Mouse (Mus musculus) forebrain, embryonic 16.5 days (tissue): ENCODE data around the gene Wwox. TPM values are rescaled to one million over a fixed set of nuclear protein-coding genes. Genes with fewer than 3 reads are reported as not detected.

ENCODE experiments used
- ATAC-seq: fragments of 200-750 bp; cut with Nextera tagmentation; 2 replicates; pipeline ENCODE4 v1.8.0; 2017; ENCODE audit warnings: mild to moderate bottlenecking, moderate library complexity
- H3K27ac ChIP-seq: fragments of 300-500 bp; sonication (generic); 2 replicates; pipeline ENCODE4 v1.5.1; 2014; ENCODE audit warnings: low read length, control low read depth
- H3K27me3 ChIP-seq: fragments of 300-500 bp; sonication (generic); replicated peaks from 2 replicates; pipeline ENCODE4 v1.6.1; 2014; ENCODE audit warnings: low read length; ENCODE audit not compliant: control insufficient read depth, insufficient read depth
- H3K36me3 ChIP-seq: fragments of 300-500 bp; sonication (generic); 2 replicates; pipeline ENCODE4 v1.6.1; 2014; ENCODE audit not compliant: control insufficient read depth, insufficient read depth
- H3K4me1 ChIP-seq: fragments of 300-500 bp; sonication (generic); replicated peaks from 2 replicates; pipeline ENCODE4 v1.6.1; 2014; ENCODE audit warnings: low read length; ENCODE audit not compliant: control insufficient read depth, insufficient read depth
- H3K4me2 ChIP-seq: fragments of 300-500 bp; sonication (generic); 2 replicates; pipeline ENCODE4 v1.6.1; 2014; ENCODE audit warnings: mild to moderate bottlenecking, low read length, control low read depth
- H3K4me3 ChIP-seq: fragments of 300-500 bp; sonication (generic); replicated peaks from 2 replicates; pipeline ENCODE4 v1.5.1; 2014; ENCODE audit warnings: mild to moderate bottlenecking, low read length, control low read depth
- H3K9ac ChIP-seq: fragments of 300-500 bp; sonication (generic); replicated peaks from 2 replicates; pipeline ENCODE4 v1.6.1; 2014; ENCODE audit warnings: low read depth, low read length, control low read depth
- H3K9me3 ChIP-seq: fragments of 300-500 bp; sonication (generic); 2 replicates; pipeline ENCODE4 v1.6.1; 2016; ENCODE audit warnings: low read length; ENCODE audit not compliant: control insufficient read depth
- WGBS: fragments of 180-500 bp; shearing (Covaris S2); extraction: QIAGEN DNeasy Blood & Tissue Kit; methylation state at CpG from one replicate; pipeline ENCODE4 v1.1.7; 2014; 5-methylcytosine and 5-hydroxymethylcytosine counted together
- polyA plus RNA-seq: library from polyadenylated mRNA; unstranded; fragments of >200 nt; fragmentation: Nextera tagmentation; extraction: Ambion mirVana; gene quantifications from 2 replicates; pipeline ENCODE4 v1.2.1, GENCODE M21; 2015

The Wwox gene
- polyA plus RNA-seq, 1 experiment from 2014 or later, result 11.4 TPM

GRCm38 (mm10) chr8:114479749-114480148, 40.3 kb downstream of the Wwox start:
- Histone ChIP-seq H3K9me3 (no peaks in the 10 kb centered on the region), H3K36me3 (no peaks in the 10 kb centered on the region), H3K27me3 (no peaks in the 10 kb centered on the region), H3K9ac (no peak overlapping the region), H3K4me3 (no peak overlapping the region), H3K27ac (no peak overlapping the region), H3K4me2 (no peak overlapping the region), H3K4me1 (no peaks in the 10 kb centered on the region)
- 79% methylated on average over 8 of the region's 8 CpGs for WGBS
- no peak for ATAC-seq

- H3K27me3 ChIP-seq, result no peaks in the 10 kb centered on the region
- H3K4me1 ChIP-seq, result no peaks in the 10 kb centered on the region
- H3K27ac ChIP-seq, result no peak overlapping the region
- no peak overlapping the region for H3K4me3 ChIP-seq
- H3K9ac ChIP-seq, result no peak overlapping the region
- H3K36me3 ChIP-seq, result no peaks in the 10 kb centered on the region
- no peak overlapping the region for H3K4me2 ChIP-seq
- no peak for ATAC-seq
- 86% methylated on average over 5 of the region's 5 CpGs for WGBS
- H3K9me3 ChIP-seq, result no peaks in the 10 kb centered on the region
Observed at GRCm38 (mm10) chr8:114491662-114492160, 52.3 kb downstream of the Wwox start.

- no peaks in the 10 kb centered on the region for H3K4me1 ChIP-seq
- no peak overlapping the region for H3K9ac ChIP-seq
- no peaks in the 10 kb centered on the region for H3K36me3 ChIP-seq
- H3K4me2 ChIP-seq, result no peak overlapping the region
- H3K9me3 ChIP-seq, result no peaks in the 10 kb centered on the region
- H3K4me3 ChIP-seq, result no peak overlapping the region
- no peak overlapping the region for H3K27ac ChIP-seq
- WGBS, result 29% methylated on average over 16 of the region's 16 CpGs
- ATAC-seq, result no peak
- peaks cover 21% of the 10 kb centered on the region for H3K27me3 ChIP-seq
Observed at GRCm38 (mm10) chr8:114499448-114500144, 60.1 kb downstream of the Wwox start.

- 36% methylated on average over 6 of the region's 6 CpGs for WGBS
- ATAC-seq, result no peak
- peaks cover 29% of the 10 kb centered on the region for H3K27me3 ChIP-seq
Observed at GRCm38 (mm10) chr8:114501906-114502305, 62.5 kb downstream of the Wwox start.

GRCm38 (mm10) chr8:114503196-114503595, 63.7 kb downstream of the Wwox start:
- no peak overlapping the region for H3K4me2 ChIP-seq
- peaks cover 10% of the 10 kb centered on the region for H3K4me1 ChIP-seq
- ATAC-seq, result no peak
- peaks cover 31% of the 10 kb centered on the region for H3K27me3 ChIP-seq
- no peaks in the 10 kb centered on the region for H3K36me3 ChIP-seq
- no peak overlapping the region for H3K27ac ChIP-seq
- no peak overlapping the region for H3K9ac ChIP-seq
- H3K9me3 ChIP-seq, result no peaks in the 10 kb centered on the region
- WGBS, result 82% methylated on average over 3 of the region's 3 CpGs
- no peak overlapping the region for H3K4me3 ChIP-seq

More at GRCm38 (mm10) chr8:114501906-114502305, 62.5 kb downstream of the Wwox start:
- H3K4me3 ChIP-seq, result no peak overlapping the region
- peaks cover 4% of the 10 kb centered on the region for H3K4me1 ChIP-seq
- no peak overlapping the region for H3K27ac ChIP-seq
- H3K36me3 ChIP-seq, result no peaks in the 10 kb centered on the region
- H3K4me2 ChIP-seq, result no peak overlapping the region
- no peaks in the 10 kb centered on the region for H3K9me3 ChIP-seq
- H3K9ac ChIP-seq, result no peak overlapping the region

- no peak overlapping the region for H3K4me2 ChIP-seq
- H3K27me3 ChIP-seq, result peaks cover 28% of the 10 kb centered on the region
- H3K27ac ChIP-seq, result no peak overlapping the region
- peaks cover 10% of the 10 kb centered on the region for H3K4me1 ChIP-seq
- H3K9ac ChIP-seq, result no peak overlapping the region
- WGBS, result 58% methylated on average over 11 of the region's 11 CpGs
- H3K36me3 ChIP-seq, result no peaks in the 10 kb centered on the region
- ATAC-seq, result no peak
- no peak overlapping the region for H3K4me3 ChIP-seq
- no peaks in the 10 kb centered on the region for H3K9me3 ChIP-seq
Observed at GRCm38 (mm10) chr8:114504889-114505288, 65.4 kb downstream of the Wwox start.

GRCm38 (mm10) chr8:114505351-114506347, 66.2 kb downstream of the Wwox start:
- no peak overlapping the region for H3K4me2 ChIP-seq
- ATAC-seq, result no peak
- no peaks in the 10 kb centered on the region for H3K36me3 ChIP-seq
- H3K27ac ChIP-seq, result no peak overlapping the region
- H3K4me1 ChIP-seq, result peaks cover 10% of the 10 kb centered on the region
- no peak overlapping the region for H3K4me3 ChIP-seq
- no peaks in the 10 kb centered on the region for H3K9me3 ChIP-seq
- no peak overlapping the region for H3K9ac ChIP-seq
- H3K27me3 ChIP-seq, result peaks cover 24% of the 10 kb centered on the region
- 85% methylated on average over 18 of the region's 18 CpGs for WGBS

GRCm38 (mm10) chr8:114507404-114507803, 67.9 kb downstream of the Wwox start:
- 12% methylated on average over 7 of the region's 7 CpGs for WGBS
- peaks cover 10% of the 10 kb centered on the region for H3K4me1 ChIP-seq
- H3K9ac ChIP-seq, result no peak overlapping the region
- no peak overlapping the region for H3K4me2 ChIP-seq
- H3K4me3 ChIP-seq, result no peak overlapping the region
- H3K36me3 ChIP-seq, result no peaks in the 10 kb centered on the region
- ATAC-seq, result no peak
- H3K27ac ChIP-seq, result no peak overlapping the region
- H3K27me3 ChIP-seq, result peaks cover 21% of the 10 kb centered on the region
- no peaks in the 10 kb centered on the region for H3K9me3 ChIP-seq

- peaks cover 27% of the 10 kb centered on the region for H3K27me3 ChIP-seq
- ATAC-seq, result no peak
Observed at GRCm38 (mm10) chr8:114510226-114510625, 70.8 kb downstream of the Wwox start.

More at GRCm38 (mm10) chr8:114510226-114510625, 70.8 kb downstream of the Wwox start:
- Histone ChIP-seq H3K9ac (no peak overlapping the region), H3K9me3 (no peaks in the 10 kb centered on the region), H3K27ac (no peak overlapping the region), H3K4me2 (no peak overlapping the region), H3K4me3 (no peak overlapping the region), H3K4me1 (peaks cover 9% of the 10 kb centered on the region), H3K36me3 (no peaks in the 10 kb centered on the region)
- WGBS, result 69% methylated on average over 1 of the region's 1 CpGs
